Mouse (Mus musculus) lung, embryonic 15.5 days (tissue): ENCODE results near the gene Ifi203. TPM values are rescaled to one million over a fixed set of nuclear protein-coding genes. Genes with fewer than 3 reads are reported as not detected.
"Not testable (repeated sequence)": the region's sequence is repeated elsewhere in the genome, so short reads cannot be mapped to it uniquely, and the experiment has no call there.

Experiments
- ATAC-seq: fragments of 200-750 bp; cut with Nextera tagmentation; 2 replicates; pipeline ENCODE4 v1.8.0; 2017; ENCODE audit warnings: moderate number of reproducible peaks, borderline replicate concordance; ENCODE audit not compliant: low FRiP score, low TSS enrichment; ENCODE audit errors: extremely low read depth
- H3K27ac ChIP-seq: fragments of 300-500 bp; sonication (generic); 2 replicates; pipeline ENCODE4 v1.5.1; 2015; ENCODE audit warnings: moderate library complexity, mild to moderate bottlenecking, inconsistent platforms
- H3K27me3 ChIP-seq: fragments of 300-500 bp; sonication (generic); 2 replicates; pipeline ENCODE4 v1.6.1; 2015; ENCODE audit warnings: inconsistent platforms
- H3K36me3 ChIP-seq: fragments of 300-500 bp; sonication (generic); 2 replicates; pipeline ENCODE4 v1.6.1; 2015; ENCODE audit warnings: inconsistent platforms
- H3K4me1 ChIP-seq: fragments of 300-500 bp; sonication (generic); 2 replicates; pipeline ENCODE4 v1.6.1; 2015; ENCODE audit warnings: inconsistent platforms
- H3K4me2 ChIP-seq: fragments of 300-500 bp; sonication (generic); 2 replicates; pipeline ENCODE4 v1.6.1; 2015; ENCODE audit warnings: inconsistent platforms, mild to moderate bottlenecking, moderate library complexity
- H3K4me3 ChIP-seq: fragments of 300-500 bp; sonication (generic); 2 replicates; pipeline ENCODE4 v1.5.1; 2015; ENCODE audit warnings: mild to moderate bottlenecking, inconsistent platforms
- H3K9ac ChIP-seq: fragments of 300-500 bp; sonication (generic); 2 replicates; pipeline ENCODE4 v1.6.1; 2015; ENCODE audit warnings: inconsistent platforms
- H3K9me3 ChIP-seq: fragments of 300-500 bp; sonication (generic); 2 replicates; pipeline ENCODE4 v1.6.1; 2016; ENCODE audit warnings: inconsistent platforms
- WGBS: fragments of 180-500 bp; shearing (Covaris S2); methylation state at CpG from one replicate; pipeline ENCODE4 v1.1.7; 2015; 5-methylcytosine and 5-hydroxymethylcytosine counted together
- polyA plus RNA-seq: library from polyadenylated mRNA; unstranded; fragments of >200 nt; fragmentation: Nextera tagmentation; extraction: Ambion mirVana; gene quantifications from 2 replicates; pipeline ENCODE4 v1.2.1, GENCODE M21; 2015

The Ifi203 gene
- polyA plus RNA-seq, 1 experiment from 2014 or later = 1.7 TPM

DNA sequence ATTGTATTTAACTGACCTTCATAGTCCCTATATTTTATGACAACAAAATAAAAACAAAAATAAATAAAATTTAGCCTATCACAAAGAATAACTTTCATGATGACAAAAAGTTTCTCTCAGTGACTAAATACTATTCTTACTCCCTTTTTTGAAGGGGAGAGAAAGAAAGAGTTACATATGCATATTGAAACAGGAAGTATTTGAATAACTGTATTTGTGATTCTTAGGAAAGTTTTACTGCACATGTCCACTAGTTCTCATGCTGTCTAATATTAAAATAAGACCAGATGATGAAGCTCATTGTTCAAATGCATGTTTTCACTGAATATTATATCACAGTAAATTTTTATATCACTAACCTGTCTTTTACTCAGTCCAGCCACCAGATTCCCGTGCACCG lies 950 bp downstream of the Ifi203 start:
- H3K27me3 ChIP-seq, H3K9ac ChIP-seq, ATAC-seq, H3K4me1 ChIP-seq, H3K9me3 ChIP-seq, H3K27ac ChIP-seq, H3K36me3 ChIP-seq, H3K4me3 ChIP-seq, H3K4me2 ChIP-seq: not testable (repeated sequence)
- WGBS = 88% methylated on average over 2 of the region's 2 CpGs

DNA sequence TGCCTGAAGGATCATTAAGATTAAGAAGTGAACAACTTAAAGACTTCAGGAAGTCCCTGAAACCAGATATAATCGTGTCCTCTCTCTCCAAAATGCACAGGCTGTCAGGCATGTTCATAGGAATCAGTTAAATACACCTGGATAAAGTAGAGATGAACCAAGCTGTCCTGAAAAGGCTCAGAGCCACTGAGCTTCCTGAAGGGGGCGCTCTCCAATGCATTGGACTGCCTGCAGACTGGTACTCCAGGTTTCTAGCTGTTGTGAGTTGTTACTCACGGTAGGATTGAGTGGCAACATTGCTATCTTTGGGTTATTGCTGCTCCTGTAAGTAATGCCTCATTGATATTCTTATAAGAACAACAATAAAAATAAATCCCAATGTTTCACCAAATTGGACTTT lies 23.2 kb downstream of the Ifi203 start:
- H3K27me3 ChIP-seq, H3K9me3 ChIP-seq, H3K4me3 ChIP-seq, H3K9ac ChIP-seq, H3K27ac ChIP-seq, ATAC-seq, H3K4me1 ChIP-seq, H3K4me2 ChIP-seq, H3K36me3 ChIP-seq: not testable (repeated sequence)
- WGBS = 45% methylated on average over 3 of the region's 3 CpGs

DNA sequence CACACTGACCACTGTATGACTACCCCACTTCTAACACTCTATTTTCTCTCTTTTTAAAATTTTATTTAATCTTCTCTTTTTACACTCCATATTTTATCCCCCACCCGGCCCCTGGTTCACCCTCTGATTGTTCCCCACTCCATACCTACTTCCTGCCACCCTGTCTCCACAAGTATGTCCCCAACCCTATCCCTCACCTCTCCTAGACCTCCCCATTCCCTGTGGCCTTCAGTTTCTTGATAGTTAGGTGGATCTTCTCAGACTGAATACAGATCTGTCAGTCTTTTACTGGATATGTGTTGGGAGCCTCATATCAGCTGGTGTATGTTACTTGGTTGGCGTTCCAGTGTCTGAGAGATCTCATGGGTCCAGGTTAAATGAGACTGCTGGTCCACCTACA lies 27.9 kb downstream of the Ifi203 start:
- Histone ChIP-seq H3K4me3 (no peak overlapping the region), H3K27ac (no peak overlapping the region), H3K27me3 (no peaks in the 10 kb centered on the region), H3K9ac (no peak overlapping the region), H3K4me2 (no peak overlapping the region), H3K9me3 (no peaks in the 10 kb centered on the region), H3K4me1 (no peaks in the 10 kb centered on the region), H3K36me3 (no peaks in the 10 kb centered on the region)
- ATAC-seq = no peak
- 70% methylated on average over 2 of the region's 2 CpGs for WGBS

DNA sequence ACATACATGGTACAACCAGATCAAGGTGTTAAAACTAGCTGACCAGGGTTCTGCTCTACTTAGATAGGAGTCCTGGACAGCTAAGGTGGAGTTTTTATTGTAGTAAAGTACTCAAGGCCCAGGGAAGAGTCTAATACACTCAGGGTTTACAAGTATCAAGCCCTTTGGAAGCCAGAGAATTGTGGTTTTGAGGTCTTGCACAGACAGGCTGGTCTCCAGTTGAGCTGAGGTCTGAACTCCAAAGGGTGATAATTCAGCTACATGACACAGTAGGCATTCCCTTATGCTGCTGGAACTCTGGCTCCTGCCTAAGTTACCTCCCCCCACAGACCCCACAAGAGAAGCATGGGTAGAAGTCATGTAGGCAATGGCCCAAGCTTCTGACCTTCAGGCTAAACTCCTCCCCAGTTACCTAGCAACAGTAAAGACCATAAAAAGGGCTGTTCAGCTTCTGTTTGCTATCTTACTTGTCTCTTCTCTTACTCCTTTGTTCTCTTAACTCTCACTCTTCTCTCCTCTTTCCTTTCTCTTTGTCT lies 29.1 kb downstream of the Ifi203 start:
- H3K27me3 ChIP-seq, H3K9ac ChIP-seq, ATAC-seq, H3K4me1 ChIP-seq, H3K27ac ChIP-seq, H3K4me2 ChIP-seq, H3K9me3 ChIP-seq, H3K36me3 ChIP-seq, H3K4me3 ChIP-seq: not testable (repeated sequence)

DNA sequence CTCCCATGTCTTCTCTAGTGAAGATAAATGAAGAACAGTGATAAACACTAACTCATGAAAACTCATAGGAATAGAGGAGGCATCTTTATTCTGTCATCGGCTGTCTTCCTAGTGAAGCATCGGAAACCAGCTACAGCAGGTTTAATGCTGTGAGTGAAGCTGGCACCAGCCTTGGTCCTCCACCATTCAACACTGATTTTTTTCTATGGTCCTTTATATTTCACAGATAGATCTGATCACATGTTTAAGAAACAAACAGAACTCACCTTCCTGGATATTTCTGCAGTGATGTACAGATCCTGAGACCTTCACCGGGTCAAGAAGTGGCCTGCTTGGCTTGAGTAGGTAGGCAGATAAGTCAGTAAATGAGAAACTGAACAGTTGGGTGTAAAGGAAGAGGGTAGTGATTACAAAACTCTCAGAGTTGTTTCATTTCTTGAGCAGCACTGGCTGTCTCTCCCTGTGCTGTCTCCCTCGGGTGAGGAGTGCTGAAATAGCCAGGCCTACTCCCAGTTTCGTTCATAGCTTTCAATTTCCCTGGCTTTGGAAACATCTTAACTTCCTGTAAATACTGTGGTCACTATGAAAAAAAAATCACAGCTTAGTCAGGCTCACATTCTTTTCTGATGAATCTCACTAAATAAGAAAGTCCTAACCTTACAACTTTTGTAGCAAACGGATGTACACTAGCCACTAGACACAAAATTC lies 29.8 kb downstream of the Ifi203 start, which contains the start of gene Ifi211:
Gene Ifi211, minus strand, starts transcription at position 499 of the 708 bp plus-strand sequence.
- H3K36me3 ChIP-seq, H3K9me3 ChIP-seq, ATAC-seq, H3K4me3 ChIP-seq, H3K4me2 ChIP-seq, H3K4me1 ChIP-seq, H3K9ac ChIP-seq, H3K27me3 ChIP-seq, H3K27ac ChIP-seq: not testable (repeated sequence)
- 76% methylated on average over 6 of the region's 6 CpGs for WGBS

DNA sequence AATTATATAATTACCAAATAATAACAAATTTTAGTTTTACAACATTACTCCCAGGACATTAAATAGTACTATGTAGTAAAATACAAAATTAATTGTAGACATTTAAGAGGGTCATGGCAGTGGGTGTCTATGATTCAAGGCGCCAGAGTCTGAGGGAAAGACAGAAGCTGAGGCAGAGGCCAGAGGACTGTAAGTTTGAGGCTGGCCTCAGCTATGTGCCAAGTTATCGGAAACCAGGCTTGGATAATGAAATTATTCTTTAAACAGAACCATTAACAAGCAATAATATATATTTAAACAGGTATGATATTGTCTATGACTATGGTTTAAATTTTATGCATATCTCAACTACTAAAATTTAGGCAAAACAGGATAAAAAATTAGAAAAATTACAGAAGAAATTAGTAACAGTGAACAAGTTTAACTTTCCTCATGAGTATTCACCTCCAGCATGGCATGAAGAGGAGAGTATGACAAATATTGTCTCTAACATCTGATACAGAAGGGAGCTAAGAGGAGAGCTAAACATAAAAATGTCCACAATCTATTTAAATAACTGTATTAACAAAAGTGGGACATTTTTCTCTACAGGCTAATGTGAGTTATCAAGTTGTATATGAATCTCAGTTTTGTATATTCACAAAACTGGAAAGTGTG lies 30.5 kb downstream of the Ifi203 start:
- Histone ChIP-seq H3K4me1 (no peaks in the 10 kb centered on the region), H3K4me3 (no peak overlapping the region), H3K9me3 (no peaks in the 10 kb centered on the region), H3K27ac (no peak overlapping the region), H3K9ac (no peak overlapping the region), H3K27me3 (no peaks in the 10 kb centered on the region), H3K36me3 (no peaks in the 10 kb centered on the region), H3K4me2 (no peak overlapping the region)
- no peak for ATAC-seq
- WGBS = 77% methylated on average over 2 of the region's 2 CpGs

DNA sequence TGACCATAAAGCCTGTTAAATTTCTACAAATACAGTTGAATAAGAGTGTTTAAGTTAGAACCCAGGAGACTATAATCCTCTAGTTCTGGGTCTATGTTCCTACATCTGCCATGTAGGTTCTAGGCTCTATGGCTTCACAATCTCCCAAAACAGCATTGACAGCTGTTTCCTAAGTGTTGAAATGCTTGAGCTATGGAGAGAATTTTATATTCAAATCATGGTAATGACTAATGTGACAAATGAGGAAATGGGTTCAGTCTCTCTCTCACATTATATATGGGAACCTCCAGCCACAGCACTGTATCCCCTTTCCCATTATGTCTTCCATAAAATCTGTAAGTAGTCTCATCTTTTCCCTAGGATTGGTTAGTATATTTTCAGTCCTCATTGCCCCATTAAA lies 34.1 kb downstream of the Ifi203 start:
- H3K4me1 ChIP-seq, H3K9me3 ChIP-seq, ATAC-seq, H3K27ac ChIP-seq, H3K27me3 ChIP-seq, H3K36me3 ChIP-seq, H3K4me2 ChIP-seq, H3K9ac ChIP-seq, H3K4me3 ChIP-seq: not testable (repeated sequence)

DNA sequence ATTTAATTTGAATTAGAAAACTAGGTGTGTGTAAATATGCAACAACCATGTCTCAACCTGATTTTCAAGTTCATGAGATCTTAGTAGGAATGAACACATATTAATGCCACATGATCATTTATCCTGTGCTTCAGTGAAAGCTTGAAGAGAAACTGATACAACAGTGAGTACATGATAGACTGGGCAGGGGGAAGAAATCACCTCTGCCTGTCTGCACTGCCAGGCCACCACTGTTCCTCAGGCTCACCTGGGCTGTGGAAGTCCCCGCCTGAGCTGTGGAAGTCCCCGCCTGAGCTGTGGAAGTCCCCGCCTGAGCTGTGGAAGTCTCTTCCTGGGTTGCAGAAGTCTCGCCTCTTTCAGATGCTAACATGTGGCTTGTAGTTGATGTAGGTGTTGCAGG lies 36.6 kb downstream of the Ifi203 start:
- not testable (repeated sequence) for H3K9ac ChIP-seq, H3K4me2 ChIP-seq, H3K27ac ChIP-seq, H3K36me3 ChIP-seq, H3K9me3 ChIP-seq, H3K27me3 ChIP-seq, ATAC-seq, H3K4me1 ChIP-seq, H3K4me3 ChIP-seq
- WGBS = 74% methylated on average over 4 of the region's 4 CpGs

DNA sequence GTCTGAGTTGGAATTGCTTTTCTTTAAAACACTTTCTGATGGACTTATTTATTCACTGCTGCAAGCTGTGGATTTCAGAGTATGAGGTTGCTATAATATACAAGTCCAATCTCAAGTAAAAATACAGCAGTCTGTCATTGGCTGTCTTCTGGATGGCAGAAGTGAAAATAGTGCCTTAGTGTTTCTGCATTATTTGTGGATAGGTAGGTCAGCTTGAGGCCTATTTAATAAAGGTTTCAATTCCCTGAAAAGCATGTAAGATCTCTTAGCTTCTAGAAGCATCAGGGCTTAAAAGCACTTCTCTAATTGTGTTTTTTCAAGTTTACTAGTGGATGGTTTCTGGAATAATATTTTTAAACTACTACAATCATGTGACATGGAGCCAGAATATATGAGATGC lies 52.7 kb downstream of the Ifi203 start:
- not testable (repeated sequence) for H3K4me2 ChIP-seq, H3K27me3 ChIP-seq, H3K36me3 ChIP-seq, H3K9ac ChIP-seq, H3K4me3 ChIP-seq, ATAC-seq, H3K27ac ChIP-seq, H3K9me3 ChIP-seq, H3K4me1 ChIP-seq

DNA sequence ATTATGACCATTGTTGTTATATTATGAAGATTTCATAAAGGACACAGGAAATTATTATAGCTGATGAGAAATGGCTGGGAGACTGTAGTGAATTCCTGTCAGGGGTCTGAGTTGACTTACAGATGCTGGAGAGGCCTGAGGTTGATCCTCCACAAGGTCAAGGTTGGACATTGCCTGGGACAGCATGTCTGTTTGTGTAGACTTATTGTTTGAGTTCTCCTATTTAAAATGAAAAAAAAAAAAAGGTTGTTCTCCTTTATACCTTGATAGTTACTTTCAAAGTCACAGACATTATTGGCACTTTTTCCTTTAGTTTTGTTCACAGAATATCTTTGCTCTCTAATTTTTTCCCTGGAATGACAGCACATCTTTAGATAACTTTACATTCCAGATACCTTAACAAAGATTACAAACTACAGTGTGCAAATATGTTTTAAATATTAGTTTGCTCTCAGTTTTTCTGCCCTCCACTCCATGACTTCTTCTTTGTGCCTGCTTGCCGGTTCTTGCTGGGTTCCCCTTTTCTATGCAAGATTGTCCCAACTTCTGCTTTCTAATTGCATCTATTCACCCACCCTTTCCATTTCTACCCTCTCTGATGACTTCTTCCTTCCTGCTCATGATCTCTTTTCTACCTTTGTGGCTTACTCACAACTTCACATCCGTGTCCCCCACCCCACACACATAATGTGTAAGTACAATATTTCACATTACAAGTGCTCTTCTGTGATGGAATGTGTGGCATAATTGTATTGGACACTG lies 55.3 kb downstream of the Ifi203 start:
- H3K9me3 ChIP-seq, H3K27ac ChIP-seq, H3K4me1 ChIP-seq, H3K27me3 ChIP-seq, H3K4me3 ChIP-seq, H3K9ac ChIP-seq, H3K36me3 ChIP-seq, ATAC-seq, H3K4me2 ChIP-seq: not testable (repeated sequence)
- 86% methylated on average over 1 of the region's 2 CpGs for WGBS

DNA sequence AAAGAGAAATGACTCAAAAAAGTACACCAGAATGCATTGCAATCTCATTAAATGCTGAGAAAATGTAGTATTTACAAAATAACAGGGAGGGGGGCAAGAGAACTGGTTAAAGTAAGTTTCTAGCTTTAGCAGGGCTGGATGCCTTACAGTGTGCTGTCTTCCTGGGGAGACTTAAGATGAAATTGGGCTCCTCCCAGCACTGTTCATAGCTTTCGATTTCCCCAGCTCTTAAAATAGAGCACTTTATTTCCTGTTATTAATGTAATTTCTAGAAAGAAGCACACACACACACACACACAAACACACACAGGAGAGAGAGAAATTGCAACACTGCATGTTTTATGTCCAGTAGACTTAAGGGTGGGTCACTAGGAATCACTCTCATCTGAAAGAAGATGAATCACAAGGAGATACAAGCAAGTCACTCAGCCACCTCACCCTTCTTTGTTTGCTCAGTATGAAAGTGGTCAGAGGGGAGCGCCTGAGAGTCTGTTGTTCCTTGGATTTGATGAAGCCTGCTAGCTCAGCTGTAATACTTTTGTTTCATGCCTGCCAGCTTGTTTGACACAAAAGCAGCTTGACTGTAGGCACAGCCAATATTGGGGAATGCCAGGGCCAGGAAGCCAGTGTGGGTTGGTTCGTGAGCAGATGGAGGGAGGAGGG lies 62.3 kb downstream of the Ifi203 start:
- not testable (repeated sequence) for H3K9ac ChIP-seq, ATAC-seq, H3K4me1 ChIP-seq, H3K9me3 ChIP-seq, H3K27ac ChIP-seq, H3K36me3 ChIP-seq, H3K27me3 ChIP-seq, H3K4me3 ChIP-seq, H3K4me2 ChIP-seq
- 48% methylated on average over 3 of the region's 3 CpGs for WGBS
